Mouse (Mus musculus) small intestine, adult 2 months (tissue): ENCODE results near the gene Arpp21. TPM values are rescaled to one million over a fixed set of nuclear protein-coding genes. Genes with fewer than 3 reads are reported as not detected.

ENCODE experiments used
- H3K27ac ChIP-seq: fragments of 200-500 bp; 2 replicates; pipeline ENCODE4 v1.5.1; 2012; ENCODE audit warnings: low read depth, low read length, control low read depth, inconsistent platforms; ENCODE audit not compliant: insufficient read depth
- H3K27me3 ChIP-seq: fragments of 200-500 bp; 2 replicates; pipeline ENCODE4 v1.6.1; 2012; ENCODE audit warnings: mild to moderate bottlenecking, moderate library complexity, low read length, inconsistent platforms; ENCODE audit not compliant: control insufficient read depth, insufficient read depth
- H3K36me3 ChIP-seq: fragments of 200-500 bp; 2 replicates; pipeline ENCODE4 v1.6.1; 2012; ENCODE audit warnings: mild to moderate bottlenecking, low read length, control low read depth, inconsistent platforms; ENCODE audit not compliant: control insufficient read depth, insufficient read depth
- H3K4me1 ChIP-seq: fragments of 200-500 bp; 2 replicates; pipeline ENCODE4 v1.6.1; 2012; ENCODE audit warnings: low read length, inconsistent platforms, mixed read lengths; ENCODE audit not compliant: control insufficient read depth, insufficient read depth, insufficient read length
- H3K4me3 ChIP-seq: fragments of 200-500 bp; 2 replicates; pipeline ENCODE4 v1.5.1; 2012; ENCODE audit warnings: low read depth, mild to moderate bottlenecking, control low read depth, inconsistent platforms, low read length, moderate library complexity
- CTCF ChIP-seq: fragments of 200-500 bp; IDR thresholded peaks from 2 replicates; pipeline ENCODE4 v1.5.1; 2012; ENCODE audit warnings: low read depth, mild to moderate bottlenecking, control low read depth, inconsistent platforms, low read length, moderate library complexity, mixed read lengths; ENCODE audit not compliant: insufficient replicate concordance, insufficient read length; ENCODE audit errors: extremely low read depth
- POLR2A ChIP-seq: fragments of 200-500 bp; IDR thresholded peaks from 2 replicates; pipeline ENCODE4 v1.6.1; 2012; ENCODE audit warnings: low read depth, mild to moderate bottlenecking, control low read depth, inconsistent platforms, low read length, moderate library complexity
- WGBS: fragments of 180-500 bp; shearing (Covaris S2); methylation state at CpG from one replicate; pipeline ENCODE4 v1.1.7; 2018; 5-methylcytosine and 5-hydroxymethylcytosine counted together
- polyA plus RNA-seq: library from polyadenylated mRNA; depleted of rRNA; stranded (reverse); fragments of >200 nt; gene quantifications from 2 replicates; pipeline ENCODE4 v1.2.3, GENCODE M21; 2012

The Arpp21 gene
- polyA plus RNA-seq, 1 experiment: 0.60 TPM

GRCm38 (mm10) chr9:112258560-112258959 is 22.8 kb upstream of the Arpp21 start:
- TF ChIP-seq POLR2A (no peak), CTCF (no peak)
- H3K4me1 ChIP-seq: no peaks in the 10 kb centered on the region
- H3K27me3 ChIP-seq: no peaks in the 10 kb centered on the region
- H3K36me3 ChIP-seq: no peaks in the 10 kb centered on the region
- H3K4me3 ChIP-seq: no peak overlapping the region
- 69% methylated on average over 1 of the region's 1 CpGs for WGBS
- no peak overlapping the region for H3K27ac ChIP-seq

GRCm38 (mm10) chr9:112255971-112256370 is 20.2 kb upstream of the Arpp21 start:
- Histone ChIP-seq H3K27ac (no peak overlapping the region), H3K4me1 (no peaks in the 10 kb centered on the region), H3K4me3 (no peak overlapping the region), H3K27me3 (no peaks in the 10 kb centered on the region), H3K36me3 (no peaks in the 10 kb centered on the region)
- 72% methylated on average over 2 of the region's 2 CpGs for WGBS
- TF ChIP-seq POLR2A: no peak
- TF ChIP-seq CTCF: no peak

GRCm38 (mm10) chr9:112253730-112254129 is 18.0 kb upstream of the Arpp21 start:
- Histone ChIP-seq H3K27me3 (no peaks in the 10 kb centered on the region), H3K4me1 (no peaks in the 10 kb centered on the region), H3K27ac (no peak overlapping the region), H3K36me3 (no peaks in the 10 kb centered on the region), H3K4me3 (no peak overlapping the region)
- TF ChIP-seq CTCF (no peak), POLR2A (no peak)
- WGBS: 82% methylated on average over 1 of the region's 1 CpGs

- WGBS: 59% methylated on average over 3 of the region's 3 CpGs
- H3K36me3 ChIP-seq: no peaks in the 10 kb centered on the region
Measured at GRCm38 (mm10) chr9:112251857-112252256, 16.1 kb upstream of the Arpp21 start.

GRCm38 (mm10) chr9:112251339-112251738 is 15.6 kb upstream of the Arpp21 start:
- H3K27ac ChIP-seq: no peak overlapping the region
- no peak overlapping the region for H3K4me3 ChIP-seq
- no peaks in the 10 kb centered on the region for H3K4me1 ChIP-seq
- H3K27me3 ChIP-seq: no peaks in the 10 kb centered on the region
- H3K36me3 ChIP-seq: no peaks in the 10 kb centered on the region
- TF ChIP-seq POLR2A: no peak
- no peak for TF ChIP-seq CTCF
- WGBS: 83% methylated on average over 5 of the region's 5 CpGs

More at GRCm38 (mm10) chr9:112251857-112252256, 16.1 kb upstream of the Arpp21 start:
- Histone ChIP-seq H3K27ac (no peak overlapping the region), H3K4me3 (no peak overlapping the region), H3K4me1 (no peaks in the 10 kb centered on the region), H3K27me3 (no peaks in the 10 kb centered on the region)
- TF ChIP-seq CTCF (no peak), POLR2A (no peak)

- no peaks in the 10 kb centered on the region for H3K27me3 ChIP-seq
Measured at GRCm38 (mm10) chr9:112249753-112250152, 14.0 kb upstream of the Arpp21 start.

GRCm38 (mm10) chr9:112247183-112247582 is 11.4 kb upstream of the Arpp21 start:
- 57% methylated on average over 2 of the region's 2 CpGs for WGBS
- H3K27ac ChIP-seq: no peak overlapping the region
- no peaks in the 10 kb centered on the region for H3K4me1 ChIP-seq
- TF ChIP-seq POLR2A (no peak), CTCF (no peak)
- H3K27me3 ChIP-seq: no peaks in the 10 kb centered on the region
- no peaks in the 10 kb centered on the region for H3K36me3 ChIP-seq
- H3K4me3 ChIP-seq: no peak overlapping the region

More at GRCm38 (mm10) chr9:112249753-112250152, 14.0 kb upstream of the Arpp21 start:
- TF ChIP-seq POLR2A: no peak
- no peak for TF ChIP-seq CTCF
- Histone ChIP-seq H3K4me3 (no peak overlapping the region), H3K36me3 (no peaks in the 10 kb centered on the region), H3K27ac (no peak overlapping the region), H3K4me1 (no peaks in the 10 kb centered on the region)
- WGBS: 70% methylated on average over 4 of the region's 4 CpGs

- no peak for TF ChIP-seq POLR2A
- no peak for TF ChIP-seq CTCF
- H3K4me1 ChIP-seq: no peaks in the 10 kb centered on the region
- H3K36me3 ChIP-seq: no peaks in the 10 kb centered on the region
- no peak overlapping the region for H3K27ac ChIP-seq
- WGBS: 78% methylated on average over 9 of the region's 9 CpGs
- H3K4me3 ChIP-seq: no peak overlapping the region
- H3K27me3 ChIP-seq: no peaks in the 10 kb centered on the region
Measured at GRCm38 (mm10) chr9:112238168-112238567, 2.4 kb upstream of the Arpp21 start.
